Mouse (Mus musculus) kidney, embryonic 15.5 days (tissue): ENCODE measurements around the gene Nrip1. TPM values are rescaled to one million over a fixed set of nuclear protein-coding genes. Genes with fewer than 3 reads are reported as not detected.

Source experiments
- ATAC-seq: fragments of 200-750 bp; cut with Nextera tagmentation; replicated peaks from 2 replicates; pipeline ENCODE4 v1.8.0; 2017; ENCODE audit warnings: moderate TSS enrichment; ENCODE audit not compliant: low FRiP score
- H3K27ac ChIP-seq: fragments of 300-500 bp; sonication (generic); 2 replicates; pipeline ENCODE4 v1.5.1; 2015; ENCODE audit warnings: mild to moderate bottlenecking, inconsistent platforms
- H3K27me3 ChIP-seq: fragments of 300-500 bp; sonication (generic); 2 replicates; pipeline ENCODE4 v1.6.1; 2015; ENCODE audit warnings: inconsistent platforms
- H3K36me3 ChIP-seq: fragments of 300-500 bp; sonication (generic); 2 replicates; pipeline ENCODE4 v1.6.1; 2015; ENCODE audit warnings: inconsistent platforms
- H3K4me1 ChIP-seq: fragments of 300-500 bp; sonication (generic); 2 replicates; pipeline ENCODE4 v1.6.1; 2015; ENCODE audit warnings: inconsistent platforms
- H3K4me2 ChIP-seq: fragments of 300-500 bp; sonication (generic); 2 replicates; pipeline ENCODE4 v1.6.1; 2015; ENCODE audit warnings: moderate library complexity, mild to moderate bottlenecking, inconsistent platforms
- H3K4me3 ChIP-seq: fragments of 300-500 bp; sonication (generic); replicated peaks from 2 replicates; pipeline ENCODE4 v1.5.1; 2015; ENCODE audit warnings: mild to moderate bottlenecking, inconsistent platforms
- H3K9ac ChIP-seq: fragments of 300-500 bp; sonication (generic); 2 replicates; pipeline ENCODE4 v1.6.1; 2015; ENCODE audit warnings: mild to moderate bottlenecking, inconsistent platforms
- H3K9me3 ChIP-seq: fragments of 300-500 bp; sonication (generic); replicated peaks from 2 replicates; pipeline ENCODE4 v1.6.1; 2016; ENCODE audit warnings: inconsistent platforms
- WGBS: fragments of 180-500 bp; shearing (Covaris S2); methylation state at CpG from one replicate; pipeline ENCODE4 v1.1.7; 2015; ENCODE audit warnings: mixed read lengths; 5-methylcytosine and 5-hydroxymethylcytosine counted together
- polyA plus RNA-seq: library from polyadenylated mRNA; unstranded; fragments of >200 nt; fragmentation: Nextera tagmentation; extraction: Ambion mirVana; gene quantifications from 2 replicates; pipeline ENCODE4 v1.2.1, GENCODE M21; 2015

Nrip1 gene
- polyA plus RNA-seq, 1 experiment from 2014 or later: 55.0 TPM

GRCm38 (mm10) chr16:76339256-76339655 lies 34.4 kb downstream of the Nrip1 start:
- no peak overlapping the region for H3K4me2 ChIP-seq
- peaks cover 18% of the 10 kb centered on the region; the same call in 1 of the 2 replicates for H3K4me1 ChIP-seq
- H3K9ac ChIP-seq: no peak overlapping the region
- H3K36me3 ChIP-seq: peaks cover 33% of the 10 kb centered on the region
- 81% methylated on average over 10 of the region's 10 CpGs for WGBS
- no peak overlapping the region for H3K27ac ChIP-seq
- 0 out of 2 replicates have a peak, but pooled peaks cover 3% of the 10 kb centered on the region for H3K9me3 ChIP-seq
- H3K27me3 ChIP-seq: no peaks in the 10 kb centered on the region
- no peak overlapping the region for H3K4me3 ChIP-seq
- ATAC-seq: no peak

GRCm38 (mm10) chr16:76337351-76337750 lies 36.3 kb downstream of the Nrip1 start:
- WGBS: 80% methylated on average over 7 of the region's 7 CpGs
- no peaks in the 10 kb centered on the region for H3K9me3 ChIP-seq
- H3K36me3 ChIP-seq: peaks cover 20% of the 10 kb centered on the region; the same call in 1 of the 2 replicates
- no peaks in the 10 kb centered on the region for H3K27me3 ChIP-seq
- no peak overlapping the region for H3K9ac ChIP-seq
- H3K4me2 ChIP-seq: no peak overlapping the region
- H3K27ac ChIP-seq: no peak overlapping the region
- ATAC-seq: no peak
- H3K4me1 ChIP-seq: peaks cover 27% of the 10 kb centered on the region
- no peak overlapping the region for H3K4me3 ChIP-seq

GRCm38 (mm10) chr16:76336932-76337331 lies 36.7 kb downstream of the Nrip1 start:
- no peak overlapping the region for H3K4me2 ChIP-seq
- WGBS: 76% methylated on average over 11 of the region's 11 CpGs
- H3K36me3 ChIP-seq: peaks cover 18% of the 10 kb centered on the region; the same call in 1 of the 2 replicates
- no peaks in the 10 kb centered on the region for H3K9me3 ChIP-seq
- H3K27ac ChIP-seq: no peak overlapping the region
- no peak overlapping the region for H3K4me3 ChIP-seq
- H3K4me1 ChIP-seq: peaks cover 31% of the 10 kb centered on the region
- H3K9ac ChIP-seq: no peak overlapping the region
- ATAC-seq: no peak
- H3K27me3 ChIP-seq: no peaks in the 10 kb centered on the region

GRCm38 (mm10) chr16:76335913-76336312 lies 37.7 kb downstream of the Nrip1 start:
- H3K4me2 ChIP-seq: no peak overlapping the region
- peaks cover 16% of the 10 kb centered on the region; the same call in 1 of the 2 replicates for H3K36me3 ChIP-seq
- H3K27me3 ChIP-seq: no peaks in the 10 kb centered on the region
- H3K4me3 ChIP-seq: no peak overlapping the region
- H3K4me1 ChIP-seq: peaks cover 37% of the 10 kb centered on the region
- no peaks in the 10 kb centered on the region for H3K9me3 ChIP-seq
- 88% methylated on average over 6 of the region's 6 CpGs for WGBS
- H3K9ac ChIP-seq: no peak overlapping the region
- no peak for ATAC-seq
- no peak overlapping the region for H3K27ac ChIP-seq

- Histone ChIP-seq H3K36me3 (no peaks in the 10 kb centered on the region), H3K4me2 (no peak overlapping the region), H3K4me1 (peaks cover 37% of the 10 kb centered on the region), H3K27ac (0 out of 2 replicates have a peak overlapping the region, but pooled peaks have one; percentile 51), H3K9ac (no peak overlapping the region), H3K9me3 (no peaks in the 10 kb centered on the region), H3K27me3 (no peaks in the 10 kb centered on the region), H3K4me3 (no peak overlapping the region)
- ATAC-seq: peak; percentile 89
- 16% methylated on average over 7 of the region's 7 CpGs for WGBS
These were observed 41.5 kb downstream of the Nrip1 start for GRCm38 (mm10) chr16:76332127-76332526.

- H3K4me3 ChIP-seq: no peak overlapping the region
- no peaks in the 10 kb centered on the region for H3K36me3 ChIP-seq
- no peaks in the 10 kb centered on the region for H3K27me3 ChIP-seq
- ATAC-seq: no peak
- no peak overlapping the region for H3K4me2 ChIP-seq
- no peaks in the 10 kb centered on the region for H3K9me3 ChIP-seq
- 90% methylated on average over 7 of the region's 7 CpGs for WGBS
- H3K4me1 ChIP-seq: peaks cover 44% of the 10 kb centered on the region
- H3K27ac ChIP-seq: no peak overlapping the region
- no peak overlapping the region for H3K9ac ChIP-seq
These were observed 42.4 kb downstream of the Nrip1 start for GRCm38 (mm10) chr16:76331231-76331630.

- H3K36me3 ChIP-seq: 0 out of 2 replicates have a peak, but pooled peaks cover 4% of the 10 kb centered on the region
- no peaks in the 10 kb centered on the region for H3K9me3 ChIP-seq
- peaks cover 37% of the 10 kb centered on the region for H3K4me1 ChIP-seq
- H3K4me3 ChIP-seq: no peak overlapping the region
- no peak overlapping the region for H3K27ac ChIP-seq
- 94% methylated on average over 3 of the region's 3 CpGs for WGBS
- no peaks in the 10 kb centered on the region for H3K27me3 ChIP-seq
- ATAC-seq: no peak
- H3K4me2 ChIP-seq: no peak overlapping the region
- no peak overlapping the region for H3K9ac ChIP-seq
These were observed 48.3 kb downstream of the Nrip1 start for GRCm38 (mm10) chr16:76325315-76325710.

GRCm38 (mm10) chr16:76324411-76325314 lies 49.0 kb downstream of the Nrip1 start:
- no peak overlapping the region for H3K4me2 ChIP-seq
- no peak for ATAC-seq
- WGBS: 79% methylated on average over 3 of the region's 4 CpGs
- no peaks in the 10 kb centered on the region for H3K27me3 ChIP-seq
- peaks cover 44% of the 10 kb centered on the region for H3K4me1 ChIP-seq
- no peak overlapping the region for H3K4me3 ChIP-seq
- no peaks in the 10 kb centered on the region for H3K9me3 ChIP-seq
- H3K9ac ChIP-seq: no peak overlapping the region
- H3K27ac ChIP-seq: no peak overlapping the region
- H3K36me3 ChIP-seq: 0 out of 2 replicates have a peak, but pooled peaks cover 4% of the 10 kb centered on the region

- Histone ChIP-seq H3K4me1 (peaks cover 51% of the 10 kb centered on the region), H3K4me3 (no peak overlapping the region), H3K4me2 (no peak overlapping the region), H3K9me3 (no peaks in the 10 kb centered on the region), H3K27ac (no peak overlapping the region), H3K36me3 (0 out of 2 replicates have a peak, but pooled peaks cover 4% of the 10 kb centered on the region), H3K9ac (no peak overlapping the region), H3K27me3 (no peaks in the 10 kb centered on the region)
- WGBS: 86% methylated on average over 4 of the region's 4 CpGs
- peak; percentile 63; the same call in 1 of the 2 replicates for ATAC-seq
These were observed 49.9 kb downstream of the Nrip1 start for GRCm38 (mm10) chr16:76323594-76324307.

- Histone ChIP-seq H3K4me3 (no peak overlapping the region), H3K4me2 (no peak overlapping the region), H3K9ac (no peak overlapping the region), H3K9me3 (no peaks in the 10 kb centered on the region), H3K27ac (no peak overlapping the region), H3K4me1 (peaks cover 56% of the 10 kb centered on the region), H3K36me3 (0 out of 2 replicates have a peak, but pooled peaks cover 4% of the 10 kb centered on the region), H3K27me3 (no peaks in the 10 kb centered on the region)
- 94% methylated on average over 2 of the region's 2 CpGs for WGBS
- ATAC-seq: no peak
These were observed 50.5 kb downstream of the Nrip1 start for GRCm38 (mm10) chr16:76323141-76323540.

GRCm38 (mm10) chr16:76321527-76322165 lies 52.0 kb downstream of the Nrip1 start:
- 11% methylated on average over 11 of the region's 11 CpGs for WGBS
- H3K9ac ChIP-seq: no peak overlapping the region
- 0 out of 2 replicates have a peak, but pooled peaks cover 4% of the 10 kb centered on the region for H3K36me3 ChIP-seq
- H3K4me2 ChIP-seq: peak overlapping the region; percentile 36
- H3K9me3 ChIP-seq: no peaks in the 10 kb centered on the region
- H3K4me1 ChIP-seq: peaks cover 57% of the 10 kb centered on the region
- H3K4me3 ChIP-seq: no peak overlapping the region
- peak overlapping the region; percentile 61; the same call in 1 of the 2 replicates for H3K27ac ChIP-seq
- no peak for ATAC-seq
- H3K27me3 ChIP-seq: no peaks in the 10 kb centered on the region
